In the genomic region with DNA sequence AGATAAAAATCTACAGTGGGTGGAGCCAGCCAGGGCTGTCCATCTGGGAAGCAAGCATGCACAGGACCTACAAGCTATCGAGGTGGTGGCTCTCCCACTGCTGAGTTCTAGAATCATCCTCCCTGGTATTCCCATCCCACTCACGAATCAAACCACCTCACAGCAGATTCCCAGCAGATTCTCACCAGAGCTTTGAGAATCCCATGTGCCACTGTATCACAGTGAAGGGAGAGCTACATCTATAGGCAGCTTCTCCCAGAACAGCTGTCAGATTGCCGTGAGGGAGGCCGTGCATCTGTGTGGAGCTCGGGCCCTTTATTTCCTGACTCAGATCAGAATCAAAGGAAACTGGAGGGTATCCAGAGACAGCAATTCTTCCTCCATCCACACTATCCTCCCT, we compare ENCODE assay signal across 14 mouse cellular contexts.
"Had no signal": no experiment of that assay in that cellular context is flagged by ENCODE, and none has a peak within 500 bp of the region (broad histone marks: within the 10 kb centered on the region; RNA-seq: fewer than 3 reads in every experiment).

No protein-coding gene starts in this region.

- H3K4me3 ChIP-seq: limb, embryonic 15.5 days; liver, embryonic 12.5 days; midbrain, embryonic 10.5 days; myocyte; neural tube, embryonic 15.5 days had no signal

- H3K36me3 ChIP-seq: limb, embryonic 15.5 days; liver, embryonic 12.5 days; midbrain, embryonic 10.5 days; neural tube, embryonic 15.5 days had no signal

- H3K9ac ChIP-seq: limb, embryonic 15.5 days; liver, embryonic 12.5 days; lung, embryonic 14.5 days; neural tube, embryonic 15.5 days had no signal

- H3K4me2 ChIP-seq: limb, embryonic 15.5 days; liver, embryonic 12.5 days; lung, embryonic 14.5 days; neural tube, embryonic 15.5 days had no signal

- DNase-seq: kidney, adult 9 months; kidney, postnatal 36 days; lung, embryonic 14.5 days; lung, postnatal 10 days; lung, postnatal 4 days; midbrain, embryonic 14.5 days; thymus, postnatal 4 days had no signal

- H3K9me3 ChIP-seq: limb, embryonic 15.5 days; liver, embryonic 12.5 days; midbrain, embryonic 10.5 days; neural tube, embryonic 15.5 days had no signal

- ATAC-seq: liver, embryonic 12.5 days had no signal

- H3K27me3 ChIP-seq: limb, embryonic 15.5 days; liver, embryonic 12.5 days; neural tube, embryonic 15.5 days had no signal

- H3K27ac ChIP-seq: kidney, postnatal 0 days; limb, embryonic 15.5 days; liver, embryonic 12.5 days; midbrain, embryonic 10.5 days; neural tube, embryonic 15.5 days; stomach, postnatal 0 days had no signal

- H3K4me1 ChIP-seq: liver, embryonic 12.5 days had no signal
